Mouse (Mus musculus) B cell, adult 67 days (primary cell): ENCODE measurements around the gene Olfr1174-ps. TPM values are rescaled to one million over a fixed set of nuclear protein-coding genes. Genes with fewer than 3 reads are reported as not detected.

Experiments used
- total RNA-seq, 2 experiments: library from RNA; stranded (reverse); gene quantifications; 4 replicates each; pipeline ENCODE4 v1.2.4; 2023

The Olfr1174-ps gene
- not detected for total RNA-seq

DNA sequence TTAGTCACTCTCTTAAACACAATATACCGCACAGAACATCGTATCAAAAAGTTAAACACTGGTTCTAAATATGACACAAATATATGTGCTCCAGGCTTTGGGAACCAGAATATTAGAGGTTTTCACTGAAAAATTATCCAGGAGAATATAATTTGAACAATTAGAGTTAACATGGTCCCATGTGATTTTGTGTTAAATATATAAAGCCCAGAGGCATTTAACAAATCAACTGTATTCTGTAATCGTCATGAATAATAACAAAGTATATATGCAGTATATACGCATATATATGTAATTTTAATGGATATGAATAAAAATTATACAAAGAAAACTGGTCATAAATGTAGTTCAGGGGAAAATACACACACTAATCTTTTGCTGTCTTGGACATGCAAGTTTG, at the start of gene Olfr1174-ps:
TSS of gene Olfr1174-ps (minus strand) at position 101 of the 400 bp plus-strand sequence.

DNA sequence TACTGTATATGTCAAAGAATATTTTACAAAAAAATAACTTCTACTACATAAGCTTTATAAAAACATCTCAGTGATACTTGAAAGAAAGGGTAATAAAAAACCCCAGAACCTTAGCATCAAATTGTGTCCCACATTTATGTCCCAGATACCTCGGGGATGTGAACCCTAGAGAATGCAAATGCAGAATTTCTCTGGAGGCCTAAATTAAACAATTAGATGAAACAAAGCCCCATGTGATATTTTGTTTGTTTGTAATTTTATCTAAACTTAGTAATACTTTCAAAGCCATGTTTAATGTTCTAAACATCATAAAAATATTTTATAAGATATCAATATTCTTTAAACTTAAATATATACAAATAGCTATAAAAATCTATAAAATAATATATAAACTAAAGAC, 31.5 kb upstream of the Olfr1174-ps start, which contains the start of gene Olfr1177-ps:
TSS of gene Olfr1177-ps (minus strand) at position 101 of the 400 bp plus-strand sequence.

DNA sequence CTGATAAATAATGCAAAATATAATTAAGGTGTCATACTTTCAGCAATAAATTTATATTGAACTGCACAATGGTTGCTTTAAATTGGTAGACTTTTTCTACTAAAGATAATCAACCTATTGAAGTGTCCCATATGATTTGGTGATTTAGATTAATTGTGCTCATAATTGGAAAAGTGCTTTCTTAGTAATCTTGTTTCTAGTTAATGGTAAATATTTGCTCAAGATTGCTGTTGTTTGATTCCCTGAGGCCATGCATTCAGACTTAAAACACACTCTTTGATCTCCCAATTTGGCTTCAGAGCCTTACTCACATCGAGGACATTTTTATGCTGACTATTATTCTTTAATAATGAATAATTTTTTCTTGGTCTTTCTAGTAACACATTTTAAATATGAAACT, 21.5 kb upstream of the Olfr1174-ps start, which contains the start of gene Olfr1176:
TSS of gene Olfr1176 (plus strand) at position 301 of the 400 bp plus-strand sequence.

DNA sequence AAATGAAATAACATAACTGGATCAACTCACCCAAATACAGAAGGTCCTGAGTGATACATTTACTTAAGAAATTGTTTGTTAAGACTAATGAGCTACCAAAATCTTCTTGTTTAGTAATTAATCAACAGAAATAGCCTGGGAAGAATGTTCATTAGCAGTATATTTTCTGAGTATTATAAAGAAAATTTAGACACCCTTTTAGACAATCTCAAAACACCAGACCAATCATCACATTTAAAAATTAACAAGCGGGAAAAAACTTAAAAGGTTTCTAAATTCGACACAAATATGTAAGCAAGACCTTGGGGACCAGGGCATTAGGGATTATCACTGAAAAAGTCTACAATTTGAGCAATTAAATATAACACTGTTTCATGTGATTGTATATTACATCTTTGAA, 12.2 kb upstream of the Olfr1174-ps start, which contains the start of gene Olfr1175-ps:
TSS of gene Olfr1175-ps (minus strand) at position 101 of the 400 bp plus-strand sequence.

DNA sequence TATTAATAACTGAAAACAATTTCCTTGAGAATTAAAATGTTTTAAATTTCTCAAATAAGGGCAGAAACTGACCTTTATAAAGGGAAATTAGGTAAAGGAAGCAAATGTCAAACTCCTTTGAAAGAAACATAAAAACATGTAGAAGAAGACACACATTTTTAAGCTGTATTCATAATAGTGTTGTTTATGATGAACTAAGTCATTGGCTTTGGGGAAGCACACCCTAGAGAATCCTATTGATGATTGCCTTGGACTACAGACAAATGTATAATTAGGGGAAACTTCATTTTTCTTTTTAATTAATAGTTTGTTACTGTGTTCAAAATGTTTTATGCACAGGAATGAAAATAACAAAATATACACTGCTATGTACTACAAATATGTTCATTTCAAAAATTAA, 35.2 kb downstream of the Olfr1174-ps start, which contains the start of gene Olfr1173:
TSS of gene Olfr1173 (minus strand) at position 101 of the 400 bp plus-strand sequence.

Other genes with a start within 250 kb of the Olfr1174-ps start
- gene Olfr1163, start 243.3 kb downstream of the Olfr1174-ps start, total RNA-seq: not detected
- gene Olfr1164, start 221.2 kb downstream of the Olfr1174-ps start, total RNA-seq: not detected
- not detected for gene Olfr1166, start 186.9 kb downstream of the Olfr1174-ps start, total RNA-seq
- not detected for gene Olfr1167, start 159.9 kb downstream of the Olfr1174-ps start, total RNA-seq
- gene Olfr1168, start 133.3 kb downstream of the Olfr1174-ps start, total RNA-seq: not detected
- gene Olfr1170, start 86.8 kb downstream of the Olfr1174-ps start, total RNA-seq: not detected
- gene Olfr1173, start 35.3 kb downstream of the Olfr1174-ps start, total RNA-seq: under 1 TPM; 0.12 to 0.20 TPM
- gene Olfr1175-ps, start 12.1 kb upstream of the Olfr1174-ps start, total RNA-seq: under 1 TPM in 1 of 2 experiments, not detected in 1; 0.15 TPM
- gene Olfr1176, start 21.6 kb upstream of the Olfr1174-ps start, total RNA-seq: not detected
- gene Olfr1177-ps, start 31.4 kb upstream of the Olfr1174-ps start, total RNA-seq: not detected
- gene Olfr1178, start 71.9 kb upstream of the Olfr1174-ps start, total RNA-seq: not detected
- not detected for gene Olfr1179, start 91.3 kb upstream of the Olfr1174-ps start, total RNA-seq
- gene Olfr1180, start 104.0 kb upstream of the Olfr1174-ps start, total RNA-seq: not detected
- gene Olfr1181, start 111.0 kb upstream of the Olfr1174-ps start, total RNA-seq: not detected
- gene Gm13757, start 134.0 kb upstream of the Olfr1174-ps start, total RNA-seq: not detected
- not detected for gene Olfr1183, start 139.7 kb upstream of the Olfr1174-ps start, total RNA-seq
- gene Olfr1184, start 168.5 kb upstream of the Olfr1174-ps start, total RNA-seq: not detected
- gene Olfr1185-ps1, start 178.2 kb upstream of the Olfr1174-ps start, total RNA-seq: not detected
- not detected for gene Olfr1186, start 203.4 kb upstream of the Olfr1174-ps start, total RNA-seq
- not detected for gene Olfr1188, start 241.8 kb upstream of the Olfr1174-ps start, total RNA-seq